Mouse (Mus musculus): ENCODE measurements at regions not wholly inside any gene's neighbourhood (a gene's known extent, or its start where the extent isn't known, plus 50 kb on each side); places are given as distances from the start of the nearest gene placed in this dataset.

- DNase-seq = peak; percentile 29
Observed at GRCm38 (mm10) chr7:70452816-70453215, 86.3 kb upstream of the Nr2f2 start.

DNA sequence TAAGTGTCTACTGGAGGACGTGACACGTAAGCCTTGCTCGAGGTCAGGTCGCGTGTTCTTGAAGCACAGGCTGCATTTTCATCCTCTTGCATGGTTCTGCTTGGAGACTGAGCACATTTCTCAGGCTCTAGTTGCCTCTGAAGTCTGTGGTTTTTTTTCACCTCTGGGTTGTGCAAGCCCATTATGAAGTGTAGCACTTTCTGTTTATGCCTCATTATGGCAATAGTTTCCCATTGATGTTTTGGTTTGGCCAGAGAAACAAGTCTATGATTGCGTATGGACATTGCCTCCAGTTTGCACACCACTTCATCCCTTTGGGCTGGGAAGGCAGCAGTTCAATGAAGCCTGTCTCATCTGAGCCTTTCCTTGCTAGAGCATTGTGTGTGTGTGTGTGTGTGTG lies 72.4 kb upstream of the Nr2f2 start:
- DNase-seq = peak; percentile 14

- no peak for DNase-seq
Observed at GRCm38 (mm10) chr7:70433838-70434237, 67.3 kb upstream of the Nr2f2 start.

GRCm38 (mm10) chr7:70433358-70433757 lies 66.8 kb upstream of the Nr2f2 start:
- DNase-seq = no peak

GRCm38 (mm10) chr7:70431712-70432111 lies 65.2 kb upstream of the Nr2f2 start:
- no peak for DNase-seq

DNA sequence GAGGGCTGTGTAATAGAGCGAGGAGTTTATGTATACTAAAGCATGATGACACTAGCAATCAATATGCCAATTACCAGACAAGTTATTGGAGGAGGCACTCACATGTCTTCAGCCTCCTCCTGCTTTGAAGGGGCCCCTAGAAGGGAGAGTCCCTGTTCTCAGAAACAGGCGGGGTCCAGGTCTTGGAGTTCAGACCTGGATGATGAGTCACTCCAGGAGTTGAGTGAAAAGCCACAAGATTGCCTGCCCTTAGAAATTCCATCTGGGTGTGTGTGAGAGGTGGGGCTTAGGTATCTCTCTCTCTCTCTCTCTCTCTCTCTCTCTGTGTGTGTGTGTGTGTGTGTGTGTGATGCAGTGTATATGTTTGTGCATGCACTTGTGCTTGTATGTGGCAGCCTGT lies 62.8 kb upstream of the Nr2f2 start:
- DNase-seq = no peak

GRCm38 (mm10) chr7:70424231-70424620 lies 57.7 kb upstream of the Nr2f2 start:
- DNase-seq = no peak

GRCm38 (mm10) chr7:70423524-70424230 lies 57.1 kb upstream of the Nr2f2 start:
- no peak for DNase-seq

DNA sequence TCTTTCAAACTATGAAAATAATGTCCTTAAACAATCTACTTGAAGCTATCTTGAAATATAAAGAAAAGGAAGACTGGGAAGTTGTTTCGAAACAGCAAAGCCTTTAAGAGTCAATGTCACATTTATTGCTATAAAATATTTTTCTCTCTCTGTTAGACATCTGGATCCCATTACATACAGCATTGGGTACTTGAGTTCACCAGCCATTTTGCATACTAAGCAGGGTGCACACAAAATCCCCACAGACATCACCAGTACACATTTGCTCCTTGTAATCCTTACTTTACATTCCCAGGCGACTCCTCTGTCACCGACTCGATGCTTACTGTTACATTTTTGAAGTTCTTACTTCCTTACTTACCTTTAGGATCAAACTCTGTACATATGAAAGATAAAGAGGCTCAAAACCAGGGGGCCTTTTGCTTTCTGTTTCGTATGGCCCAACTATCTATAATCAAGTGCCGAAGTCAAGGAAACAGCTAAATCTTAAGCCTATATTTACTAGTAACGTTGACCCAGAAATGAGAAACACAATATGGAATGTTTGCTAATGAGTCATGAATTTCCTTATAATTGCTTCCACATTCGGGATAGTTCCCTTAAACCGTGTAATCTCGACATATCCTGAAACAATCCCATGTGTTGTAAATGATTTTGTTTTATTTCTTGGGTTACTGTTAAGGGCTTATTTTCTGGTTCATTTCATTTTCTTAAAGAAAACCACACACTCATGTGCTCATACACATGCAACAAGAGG lies 49.8 kb upstream of the Nr2f2 start:
- DNase-seq = no peak

Measured in lung, postnatal 36 days (tissue).